Mouse (Mus musculus) embryonic facial prominence, embryonic 12.5 days (tissue): ENCODE results near the gene Tigar. TPM values are rescaled to one million over a fixed set of nuclear protein-coding genes. Genes with fewer than 3 reads are reported as not detected.

Experiments
- ATAC-seq: fragments of 200-750 bp; cut with Nextera tagmentation; 2 replicates; pipeline ENCODE4 v1.8.0; 2017; ENCODE audit not compliant: insufficient number of reproducible peaks, insufficient read depth, low FRiP score, low TSS enrichment
- H3K27ac ChIP-seq: fragments of 300-500 bp; sonication (generic); 2 replicates; pipeline ENCODE4 v1.5.1; 2016; ENCODE audit warnings: mild to moderate bottlenecking
- H3K27me3 ChIP-seq: fragments of 300-500 bp; sonication (generic); 2 replicates; pipeline ENCODE4 v1.6.1; 2016; ENCODE audit warnings: mild to moderate bottlenecking, moderate library complexity
- H3K36me3 ChIP-seq: fragments of 300-500 bp; sonication (generic); 2 replicates; pipeline ENCODE4 v1.6.1; 2016; ENCODE audit warnings: mild to moderate bottlenecking
- H3K4me1 ChIP-seq: fragments of 300-500 bp; sonication (generic); 2 replicates; pipeline ENCODE4 v1.6.1; 2016
- H3K4me2 ChIP-seq: fragments of 300-500 bp; sonication (generic); replicated peaks from 2 replicates; pipeline ENCODE4 v1.6.1; 2016; ENCODE audit warnings: mild to moderate bottlenecking, moderate library complexity
- H3K4me3 ChIP-seq: fragments of 300-500 bp; sonication (generic); 2 replicates; pipeline ENCODE4 v1.5.1; 2016; ENCODE audit warnings: mild to moderate bottlenecking
- H3K9ac ChIP-seq: fragments of 300-500 bp; sonication (generic); 2 replicates; pipeline ENCODE4 v1.6.1; 2016; ENCODE audit warnings: mild to moderate bottlenecking, moderate library complexity
- H3K9me3 ChIP-seq: fragments of 300-500 bp; sonication (generic); 2 replicates; pipeline ENCODE4 v1.6.1; 2016; ENCODE audit warnings: mild to moderate bottlenecking, moderate library complexity
- WGBS: fragments of 180-500 bp; shearing (Covaris S2); methylation state at CpG from one replicate; pipeline ENCODE4 v1.1.7; 2016; 5-methylcytosine and 5-hydroxymethylcytosine counted together
- polyA plus RNA-seq: library from polyadenylated mRNA; unstranded; fragments of >200 nt; fragmentation: Nextera tagmentation; extraction: Ambion mirVana; gene quantifications from 2 replicates; pipeline ENCODE4 v1.2.1, GENCODE M21; 2016

Tigar gene
- polyA plus RNA-seq, 1 experiment from 2014 or later: 4.3 TPM

DNA sequence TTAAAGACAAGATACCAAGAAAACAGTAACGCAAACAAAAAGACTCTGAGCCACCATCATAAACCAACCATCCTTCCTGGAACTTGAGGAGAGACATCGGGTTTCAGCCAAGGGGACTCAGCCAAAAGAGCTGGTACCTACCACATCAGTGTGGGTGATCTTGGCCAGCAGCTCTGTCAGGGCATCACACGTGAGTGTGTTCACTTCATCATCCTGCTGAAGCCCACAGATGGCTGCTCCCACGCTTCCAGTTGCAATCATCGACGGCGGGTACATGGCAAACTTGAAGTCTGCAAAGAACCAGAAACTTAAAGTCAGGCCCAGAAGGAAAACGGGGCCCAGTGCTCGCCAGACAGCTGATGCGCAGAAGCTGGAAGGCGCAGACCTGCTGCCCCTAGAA, 29.6 kb upstream of the Tigar start:
- H3K27ac ChIP-seq: no peak overlapping the region
- no peak for ATAC-seq
- no peak overlapping the region for H3K9ac ChIP-seq
- peaks cover 84% of the 10 kb centered on the region for H3K36me3 ChIP-seq
- H3K4me2 ChIP-seq: no peak overlapping the region
- peaks cover 18% of the 10 kb centered on the region; the same call in 1 of the 2 replicates for H3K4me1 ChIP-seq
- no peaks in the 10 kb centered on the region for H3K9me3 ChIP-seq
- H3K4me3 ChIP-seq: no peak overlapping the region
- 94% methylated on average over 11 of the region's 11 CpGs for WGBS
- no peaks in the 10 kb centered on the region for H3K27me3 ChIP-seq

DNA sequence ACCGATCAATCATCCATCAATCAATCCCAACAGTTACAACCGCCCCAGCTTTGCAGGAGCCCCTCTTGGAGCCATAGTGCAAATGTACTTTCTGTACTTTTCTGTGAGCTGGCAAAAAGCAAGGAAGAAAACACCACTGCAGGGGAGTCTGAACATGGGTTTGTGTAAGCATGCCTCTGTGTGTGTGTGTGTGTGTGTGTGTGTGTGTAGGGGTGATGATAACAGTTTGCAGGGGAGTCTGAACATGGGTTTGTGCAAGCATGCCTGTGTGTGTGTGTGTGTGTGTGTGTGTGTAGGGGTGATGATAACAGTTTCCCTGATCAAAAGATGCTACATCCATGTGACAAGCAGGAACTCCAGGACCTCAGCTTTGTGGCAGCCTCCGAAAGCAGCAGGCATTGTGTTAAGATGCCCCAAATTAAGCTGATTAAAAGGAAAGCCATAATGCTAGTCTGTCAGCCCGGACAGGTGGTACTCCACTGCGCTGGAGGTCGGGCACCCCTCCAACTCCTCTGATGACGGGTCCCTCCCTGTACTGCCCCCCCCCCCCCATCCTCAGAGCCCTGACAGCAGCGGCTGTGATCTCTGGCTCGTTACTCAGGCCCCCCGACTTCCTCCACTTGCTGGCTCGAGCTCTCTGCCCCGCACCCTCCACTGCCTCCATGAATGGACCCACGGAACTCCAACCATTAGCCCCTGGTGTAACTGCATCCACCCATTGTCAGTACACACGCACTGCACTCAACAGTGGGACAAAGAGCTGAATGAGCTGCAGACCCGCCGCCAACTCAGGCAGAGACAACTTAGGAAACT, 24.3 kb upstream of the Tigar start:
- no peaks in the 10 kb centered on the region for H3K9me3 ChIP-seq
- H3K4me1 ChIP-seq: no peaks in the 10 kb centered on the region
- no peak overlapping the region for H3K27ac ChIP-seq
- ATAC-seq: peak; percentile 47; the same call in 1 of the 2 replicates
- H3K4me2 ChIP-seq: no peak overlapping the region
- no peak overlapping the region for H3K9ac ChIP-seq
- H3K4me3 ChIP-seq: no peak overlapping the region
- 0 out of 2 replicates have a peak, but pooled peaks cover 2% of the 10 kb centered on the region for H3K27me3 ChIP-seq
- 75% methylated on average over 16 of the region's 16 CpGs for WGBS
- peaks cover 96% of the 10 kb centered on the region for H3K36me3 ChIP-seq

DNA sequence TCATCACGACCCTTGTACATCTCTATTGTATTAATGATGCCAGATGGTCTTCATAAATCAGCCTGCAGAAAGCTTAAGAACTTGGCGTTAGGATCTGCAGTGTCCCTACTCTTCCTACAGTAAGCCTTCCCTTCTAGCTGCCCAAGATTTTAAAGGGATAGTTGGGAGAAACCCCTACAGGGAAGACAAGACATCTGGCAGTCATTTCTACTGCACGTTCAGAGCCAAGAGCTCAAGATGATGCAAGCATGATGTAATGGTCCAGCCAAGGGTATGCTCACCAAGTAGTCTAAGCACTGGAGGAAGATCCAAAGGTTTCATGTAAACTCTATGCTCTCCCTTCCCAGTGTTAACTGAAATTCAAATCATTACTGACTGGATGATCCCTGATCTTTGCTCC, 23.4 kb upstream of the Tigar start:
- H3K27ac ChIP-seq: no peak overlapping the region
- H3K9ac ChIP-seq: no peak overlapping the region
- no peaks in the 10 kb centered on the region for H3K4me1 ChIP-seq
- H3K36me3 ChIP-seq: peaks cover 93% of the 10 kb centered on the region
- 0 out of 2 replicates have a peak, but pooled peaks cover 2% of the 10 kb centered on the region for H3K27me3 ChIP-seq
- H3K4me2 ChIP-seq: no peak overlapping the region
- no peak overlapping the region for H3K4me3 ChIP-seq
- ATAC-seq: no peak
- 67% methylated on average over 3 of the region's 3 CpGs for WGBS
- no peaks in the 10 kb centered on the region for H3K9me3 ChIP-seq

DNA sequence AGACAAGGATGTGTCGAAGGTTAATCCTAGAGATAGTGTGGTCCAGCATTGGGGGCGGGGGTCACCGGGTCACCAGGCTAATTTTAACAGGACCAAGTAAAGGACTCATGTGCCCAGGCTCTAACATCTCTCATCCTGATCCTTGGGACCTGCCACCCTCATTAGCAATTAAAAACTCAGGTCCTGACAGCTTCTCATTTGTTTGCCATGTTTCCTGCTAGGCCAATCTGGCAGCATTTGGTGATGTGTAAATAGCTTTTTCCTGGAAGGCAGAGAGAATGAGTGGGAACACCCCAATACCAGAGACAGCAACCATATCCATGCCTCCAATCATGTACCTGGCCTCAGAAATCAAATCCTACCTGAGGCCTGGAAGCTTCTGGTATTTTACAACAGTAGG, 22.6 kb upstream of the Tigar start:
- H3K9me3 ChIP-seq: no peaks in the 10 kb centered on the region
- H3K9ac ChIP-seq: no peak overlapping the region
- no peaks in the 10 kb centered on the region for H3K4me1 ChIP-seq
- no peak overlapping the region for H3K27ac ChIP-seq
- no peak overlapping the region for H3K4me2 ChIP-seq
- H3K4me3 ChIP-seq: no peak overlapping the region
- WGBS: 77% methylated on average over 3 of the region's 3 CpGs
- H3K27me3 ChIP-seq: 0 out of 2 replicates have a peak, but pooled peaks cover 2% of the 10 kb centered on the region
- no peak for ATAC-seq
- peaks cover 93% of the 10 kb centered on the region for H3K36me3 ChIP-seq

DNA sequence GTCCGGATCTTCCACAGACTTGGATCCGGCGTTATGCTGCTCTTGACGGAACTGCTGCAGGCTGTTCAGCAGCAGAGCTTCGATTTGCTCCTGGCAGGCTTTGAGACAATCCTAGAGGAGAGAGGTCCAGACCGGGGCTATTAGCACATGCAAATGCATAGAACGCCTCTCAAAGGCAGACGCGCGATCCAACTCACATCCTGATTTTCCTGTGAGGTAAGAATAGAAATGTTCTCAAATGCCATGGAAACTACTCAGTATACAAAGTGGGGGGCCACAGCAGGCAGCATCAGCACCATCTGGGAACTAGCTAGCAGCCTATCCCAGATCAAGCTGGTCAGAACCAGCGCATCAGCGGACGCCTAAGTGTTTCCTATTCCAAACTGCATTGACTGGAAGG, 21.0 kb upstream of the Tigar start:
- Histone ChIP-seq H3K9ac (no peak overlapping the region), H3K36me3 (peaks cover 90% of the 10 kb centered on the region), H3K4me1 (no peaks in the 10 kb centered on the region), H3K4me3 (no peak overlapping the region), H3K4me2 (no peak overlapping the region), H3K27me3 (0 out of 2 replicates have a peak, but pooled peaks cover 2% of the 10 kb centered on the region), H3K27ac (no peak overlapping the region), H3K9me3 (no peaks in the 10 kb centered on the region)
- no peak for ATAC-seq
- WGBS: 78% methylated on average over 13 of the region's 13 CpGs

DNA sequence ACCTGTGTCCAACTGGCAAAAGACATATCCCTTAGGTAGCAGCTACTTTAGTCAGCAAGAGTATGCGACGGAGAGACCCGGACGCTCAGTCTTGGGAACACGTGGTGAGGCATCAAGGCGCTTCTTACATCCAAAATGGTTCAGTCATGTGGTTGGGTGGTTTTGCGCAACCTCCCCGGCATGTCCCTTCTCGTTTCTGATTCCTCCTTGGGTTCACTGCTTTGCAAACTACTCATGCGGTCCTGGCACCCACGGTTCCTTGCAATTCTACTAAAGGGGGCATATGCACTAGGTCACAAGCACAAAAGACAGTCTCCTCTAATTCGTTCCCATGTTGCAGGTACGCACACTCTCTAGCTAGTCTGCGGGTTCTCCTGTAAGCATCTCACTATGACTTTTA, 20.3 kb upstream of the Tigar start:
- WGBS: 90% methylated on average over 14 of the region's 14 CpGs
- no peak for ATAC-seq

DNA sequence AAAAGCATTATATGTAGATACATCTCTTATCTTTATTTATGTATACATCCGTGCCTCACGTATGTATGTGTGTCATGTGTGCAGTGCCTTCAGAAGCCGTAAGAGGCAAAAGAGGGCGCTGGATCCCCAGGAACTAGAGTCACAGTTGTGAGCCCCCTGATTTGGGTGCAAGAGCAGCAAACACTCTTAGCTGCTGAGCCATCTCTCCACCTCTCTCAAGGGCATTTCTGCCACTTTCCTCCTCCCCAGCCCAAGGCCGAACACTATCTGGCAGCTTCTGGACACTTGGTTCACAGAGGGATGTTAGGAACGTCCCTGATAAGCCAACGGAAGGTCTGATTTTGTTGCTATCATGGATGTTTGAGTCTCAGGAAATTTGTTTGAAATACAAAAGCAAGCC, 14.1 kb upstream of the Tigar start:
- H3K27ac ChIP-seq: no peak overlapping the region
- H3K36me3 ChIP-seq: peaks cover 25% of the 10 kb centered on the region
- no peak overlapping the region for H3K9ac ChIP-seq
- H3K4me2 ChIP-seq: no peak overlapping the region
- WGBS: 90% methylated on average over 7 of the region's 7 CpGs
- no peak overlapping the region for H3K4me3 ChIP-seq
- no peaks in the 10 kb centered on the region for H3K27me3 ChIP-seq
- no peaks in the 10 kb centered on the region for H3K4me1 ChIP-seq
- no peak for ATAC-seq
- no peaks in the 10 kb centered on the region for H3K9me3 ChIP-seq

More for the DNA sequence above, 20.3 kb upstream of the Tigar start:
- Histone ChIP-seq H3K9ac (no peak overlapping the region), H3K27me3 (0 out of 2 replicates have a peak, but pooled peaks cover 2% of the 10 kb centered on the region), H3K9me3 (no peaks in the 10 kb centered on the region), H3K4me3 (no peak overlapping the region), H3K4me1 (no peaks in the 10 kb centered on the region), H3K36me3 (peaks cover 83% of the 10 kb centered on the region), H3K27ac (no peak overlapping the region), H3K4me2 (no peak overlapping the region)

DNA sequence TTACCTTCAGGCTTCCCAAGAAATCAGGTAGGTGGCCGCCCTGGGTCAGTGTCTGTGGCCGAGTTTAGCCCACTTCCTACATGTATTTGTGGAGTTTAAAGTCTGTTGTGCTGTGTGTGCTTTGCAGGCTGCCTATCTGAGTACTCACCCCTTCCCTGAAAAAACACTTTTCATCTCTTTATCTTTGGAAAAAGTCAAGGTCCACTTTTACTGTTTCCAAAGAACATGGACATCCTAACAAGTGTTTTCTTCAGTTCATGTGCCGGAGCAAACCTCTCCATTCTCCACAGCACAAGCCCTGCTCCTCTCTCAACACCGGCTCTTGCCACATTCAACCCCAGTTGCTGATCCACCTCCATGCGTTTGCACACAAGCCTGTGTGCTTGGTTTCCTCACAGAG, 13.6 kb upstream of the Tigar start:
- H3K36me3 ChIP-seq: peaks cover 22% of the 10 kb centered on the region
- H3K9ac ChIP-seq: no peak overlapping the region
- no peak overlapping the region for H3K4me2 ChIP-seq
- H3K27me3 ChIP-seq: no peaks in the 10 kb centered on the region
- H3K27ac ChIP-seq: no peak overlapping the region
- no peaks in the 10 kb centered on the region for H3K9me3 ChIP-seq
- ATAC-seq: no peak
- no peak overlapping the region for H3K4me3 ChIP-seq
- 84% methylated on average over 5 of the region's 5 CpGs for WGBS
- no peaks in the 10 kb centered on the region for H3K4me1 ChIP-seq

DNA sequence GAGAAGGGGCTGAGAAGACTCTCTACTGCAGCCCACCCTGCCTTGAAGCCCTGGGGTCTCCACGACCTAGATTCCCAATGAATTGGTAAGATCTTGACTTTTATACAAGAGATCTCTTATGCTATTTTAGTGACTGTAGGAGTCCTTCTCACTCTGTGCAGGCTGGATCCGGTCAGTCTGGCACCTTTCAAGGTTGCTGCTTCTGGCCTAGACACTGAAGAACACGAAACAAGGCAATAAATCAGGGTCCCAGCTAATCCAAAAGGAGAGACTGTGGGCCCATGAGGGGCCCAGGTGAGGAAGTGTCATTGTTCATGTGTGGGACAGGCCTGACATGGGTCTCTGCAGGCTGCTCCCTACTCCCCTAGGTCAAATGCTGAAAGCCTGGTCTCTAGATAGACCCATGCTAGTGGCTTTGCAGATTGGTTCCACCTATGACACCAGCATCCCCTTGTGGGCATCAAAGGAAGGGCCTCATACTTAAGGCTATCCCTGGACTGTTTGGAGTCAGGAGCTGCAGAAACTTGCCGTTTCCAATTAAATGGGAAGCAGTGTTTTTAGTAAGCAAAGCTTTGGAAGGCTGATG, 13.0 kb upstream of the Tigar start:
- Histone ChIP-seq H3K27ac (no peak overlapping the region), H3K27me3 (no peaks in the 10 kb centered on the region), H3K4me1 (no peaks in the 10 kb centered on the region), H3K36me3 (peaks cover 15% of the 10 kb centered on the region), H3K9ac (no peak overlapping the region), H3K4me3 (no peak overlapping the region), H3K9me3 (no peaks in the 10 kb centered on the region), H3K4me2 (no peak overlapping the region)
- ATAC-seq: no peak
- WGBS: 80% methylated on average over 4 of the region's 4 CpGs

DNA sequence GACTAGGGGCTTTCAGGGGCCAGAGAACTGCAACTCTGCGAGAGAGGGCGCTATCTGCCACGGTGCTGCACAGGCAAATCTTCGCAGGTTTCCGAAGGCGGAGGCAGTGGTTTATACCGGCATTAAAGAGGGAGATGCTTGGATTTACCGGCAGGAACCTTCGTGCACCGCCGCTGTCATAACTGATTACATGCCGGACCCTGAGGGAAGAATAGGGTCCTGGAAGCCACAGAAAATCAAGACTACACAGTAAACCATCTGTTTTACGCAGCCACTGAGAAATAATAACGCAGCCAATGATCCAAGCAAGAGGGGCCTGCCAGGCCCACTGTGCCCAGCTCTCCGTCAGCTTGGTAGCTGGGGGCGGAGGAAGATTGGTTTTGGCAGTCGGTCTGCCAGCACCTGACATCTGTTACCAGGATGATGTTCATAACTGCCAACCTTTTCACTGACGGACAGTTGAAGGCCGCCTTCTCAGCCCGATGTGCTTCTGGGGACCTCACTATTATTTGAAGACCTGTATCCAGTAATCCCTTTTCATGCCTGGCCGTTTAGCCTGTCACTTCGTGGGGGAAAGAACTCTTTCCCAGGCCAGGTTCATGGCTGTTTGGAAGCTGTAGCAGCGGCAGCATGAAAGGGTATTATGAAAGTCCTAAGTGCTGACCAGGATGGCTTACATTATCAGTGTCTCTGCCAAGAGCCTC, 5.5 kb upstream of the Tigar start:
- H3K27ac ChIP-seq: no peak overlapping the region
- H3K9ac ChIP-seq: no peak overlapping the region
- no peaks in the 10 kb centered on the region for H3K9me3 ChIP-seq
- no peaks in the 10 kb centered on the region for H3K4me1 ChIP-seq
- ATAC-seq: no peak
- H3K27me3 ChIP-seq: no peaks in the 10 kb centered on the region
- H3K36me3 ChIP-seq: no peaks in the 10 kb centered on the region
- H3K4me3 ChIP-seq: no peak overlapping the region
- no peak overlapping the region for H3K4me2 ChIP-seq
- WGBS: 62% methylated on average over 23 of the region's 23 CpGs

DNA sequence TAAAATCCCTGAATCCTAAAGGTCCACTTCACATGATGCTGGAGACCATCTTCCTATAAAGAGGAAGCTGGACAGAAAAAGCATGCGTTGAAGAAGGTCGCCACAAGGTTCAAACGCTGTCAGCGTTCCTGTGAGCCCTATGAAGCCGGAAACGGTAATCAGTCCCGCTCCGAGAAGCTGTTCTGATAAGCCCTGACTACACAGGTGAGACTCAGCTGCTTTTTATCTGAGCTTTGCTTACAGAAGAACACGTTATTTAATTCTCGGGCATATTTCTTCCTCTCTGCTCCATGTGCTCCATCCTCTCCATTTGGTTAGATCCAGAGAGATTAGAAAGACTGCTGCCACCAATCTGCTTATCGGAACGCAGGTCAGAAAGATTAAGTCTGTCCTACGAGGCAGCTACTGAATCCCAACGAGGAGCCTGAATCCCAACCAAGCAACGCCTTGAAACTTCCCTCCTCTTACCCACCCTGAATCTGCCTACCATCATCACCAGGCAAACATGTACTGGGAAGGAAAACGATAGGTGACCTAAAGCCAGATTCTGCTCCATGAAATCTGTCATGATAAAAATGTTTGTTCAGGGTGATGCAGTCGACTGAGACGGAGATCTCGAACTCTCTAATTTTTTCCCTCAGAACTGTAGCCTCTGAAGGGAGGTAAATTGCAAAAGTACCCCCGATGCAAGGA, 843 bp downstream of the Tigar start:
- Histone ChIP-seq H3K9ac (peak overlapping the region; percentile 50), H3K27me3 (no peaks in the 10 kb centered on the region), H3K9me3 (no peaks in the 10 kb centered on the region), H3K36me3 (no peaks in the 10 kb centered on the region), H3K4me3 (peak overlapping the region; percentile 62), H3K4me2 (peak overlapping the region; percentile 71), H3K4me1 (peaks cover 10% of the 10 kb centered on the region), H3K27ac (no peak overlapping the region)
- no peak for ATAC-seq
- WGBS: 39% methylated on average over 20 of the region's 20 CpGs
